Mouse (Mus musculus): Measurements from ENCODE around the gene Dchs1.
"Not testable (repeated sequence)": the region's sequence is repeated elsewhere in the genome, so short reads cannot be mapped to it uniquely, and the experiment has no call there.

Dchs1 gene

GRCm38 (mm10) chr7:105742539-105743215 is 44.8 kb downstream of the Dchs1 start:
- ATAC-seq (ENCODE audit: low TSS enrichment) = not testable (repeated sequence)

- ATAC-seq (ENCODE audit: low TSS enrichment) = no peak
Observed at GRCm38 (mm10) chr7:105741978-105742377, 45.5 kb downstream of the Dchs1 start.

- no peak for ATAC-seq (ENCODE audit: low TSS enrichment)
Observed at GRCm38 (mm10) chr7:105740851-105741250, 46.6 kb downstream of the Dchs1 start.

GRCm38 (mm10) chr7:105740089-105740795 is 47.2 kb downstream of the Dchs1 start:
- no peak for ATAC-seq (ENCODE audit: low TSS enrichment)

GRCm38 (mm10) chr7:105738948-105739347 is 48.5 kb downstream of the Dchs1 start:
- no peak for ATAC-seq (ENCODE audit: low TSS enrichment)

- ATAC-seq (ENCODE audit: low TSS enrichment) = no peak
Observed at GRCm38 (mm10) chr7:105738286-105738685, 49.2 kb downstream of the Dchs1 start.

GRCm38 (mm10) chr7:105737648-105738047 is 49.8 kb downstream of the Dchs1 start:
- ATAC-seq (ENCODE audit: low TSS enrichment) = no peak

- peak; percentile 38 for ATAC-seq (ENCODE audit: low TSS enrichment)
Observed at GRCm38 (mm10) chr7:105736911-105737521, 50.4 kb downstream of the Dchs1 start, which contains the start of gene Rrp8. Gene Rrp8, minus strand, starts transcription at chr7:105737385.

- ATAC-seq (ENCODE audit: low TSS enrichment) = peak; percentile 95
Observed at GRCm38 (mm10) chr7:105736264-105736901, 51.1 kb downstream of the Dchs1 start, which contains the start of gene Ilk. Gene Ilk, plus strand, starts transcription at chr7:105736592.

- ATAC-seq (ENCODE audit: low TSS enrichment) = not testable (repeated sequence)
Observed at GRCm38 (mm10) chr7:105735464-105735863, 52.0 kb downstream of the Dchs1 start.

GRCm38 (mm10) chr7:105734826-105735225 is 52.6 kb downstream of the Dchs1 start:
- no peak for ATAC-seq (ENCODE audit: low TSS enrichment)

- ATAC-seq (ENCODE audit: low TSS enrichment) = no peak
Observed at GRCm38 (mm10) chr7:105733836-105734235, 53.6 kb downstream of the Dchs1 start.

- peak; percentile 71 for ATAC-seq (ENCODE audit: low TSS enrichment)
Observed at GRCm38 (mm10) chr7:105728701-105729428, 58.6 kb downstream of the Dchs1 start.

GRCm38 (mm10) chr7:105726980-105727325 is 60.5 kb downstream of the Dchs1 start:
- no peak for ATAC-seq (ENCODE audit: low TSS enrichment)

GRCm38 (mm10) chr7:105726144-105726979 is 61.1 kb downstream of the Dchs1 start:
- peak; percentile 93 for ATAC-seq (ENCODE audit: low TSS enrichment)

- peak; percentile 82 for ATAC-seq (ENCODE audit: low TSS enrichment)
Observed at GRCm38 (mm10) chr7:105721916-105722315, 65.5 kb downstream of the Dchs1 start.

GRCm38 (mm10) chr7:105715366-105715765 is 72.1 kb downstream of the Dchs1 start:
- no peak for ATAC-seq (ENCODE audit: low TSS enrichment)

GRCm38 (mm10) chr7:105708733-105709132 is 78.7 kb downstream of the Dchs1 start:
- ATAC-seq (ENCODE audit: low TSS enrichment) = no peak

- peak; percentile 25; the same call in 1 of the 2 replicates for ATAC-seq (ENCODE audit: low TSS enrichment)
Observed at GRCm38 (mm10) chr7:105703816-105704215, 83.6 kb downstream of the Dchs1 start.

- peak; percentile 91 for ATAC-seq (ENCODE audit: low TSS enrichment)
Observed at GRCm38 (mm10) chr7:105703184-105703583, 84.3 kb downstream of the Dchs1 start.

Measured in frontal cortex, adult (tissue).